Mouse (Mus musculus) liver, embryonic 16.5 days (tissue): ENCODE results near the gene Nsd2. TPM values are rescaled to one million over a fixed set of nuclear protein-coding genes. Genes with fewer than 3 reads are reported as not detected.

Experiments used
- ATAC-seq: fragments of 200-750 bp; cut with Nextera tagmentation; 2 replicates; pipeline ENCODE4 v1.8.0; 2017; ENCODE audit warnings: low read depth, mild to moderate bottlenecking, moderate number of reproducible peaks, moderate library complexity
- H3K27ac ChIP-seq: fragments of 300-500 bp; sonication (generic); 2 replicates; pipeline ENCODE4 v1.5.1; 2014; ENCODE audit warnings: mild to moderate bottlenecking, low read length
- H3K27me3 ChIP-seq: fragments of 300-500 bp; sonication (generic); 2 replicates; pipeline ENCODE4 v1.6.1; 2014; ENCODE audit warnings: low read depth, low read length, mixed read lengths; ENCODE audit not compliant: control insufficient read depth, insufficient read depth
- H3K36me3 ChIP-seq: fragments of 300-500 bp; sonication (generic); 2 replicates; pipeline ENCODE4 v1.6.1; 2014; ENCODE audit warnings: mild to moderate bottlenecking; ENCODE audit not compliant: control insufficient read depth, insufficient read depth
- H3K4me1 ChIP-seq: fragments of 300-500 bp; sonication (generic); 2 replicates; pipeline ENCODE4 v1.6.1; 2014; ENCODE audit warnings: low read depth, low read length, mixed read lengths; ENCODE audit not compliant: control insufficient read depth
- H3K4me2 ChIP-seq: fragments of 300-500 bp; sonication (generic); 2 replicates; pipeline ENCODE4 v1.6.1; 2014; ENCODE audit warnings: low read depth, low read length, mixed read lengths
- H3K4me3 ChIP-seq: fragments of 300-500 bp; sonication (generic); 2 replicates; pipeline ENCODE4 v1.5.1; 2014; ENCODE audit warnings: low read depth, mild to moderate bottlenecking, low read length
- H3K9ac ChIP-seq: fragments of 300-500 bp; sonication (generic); 2 replicates; pipeline ENCODE4 v1.6.1; 2014; ENCODE audit warnings: low read depth, low read length
- H3K9me3 ChIP-seq: fragments of 300-500 bp; sonication (generic); replicated peaks from 2 replicates; pipeline ENCODE4 v1.6.1; 2016; ENCODE audit warnings: low read length; ENCODE audit not compliant: control insufficient read depth
- WGBS: fragments of 180-500 bp; shearing (Covaris S2); extraction: QIAGEN DNeasy Blood & Tissue Kit; methylation state at CpG from one replicate; pipeline ENCODE4 v1.1.7; 2014; ENCODE audit not compliant: insufficient replicate concordance; 5-methylcytosine and 5-hydroxymethylcytosine counted together
- polyA plus RNA-seq: library from polyadenylated mRNA; unstranded; fragments of >200 nt; fragmentation: Nextera tagmentation; extraction: Ambion mirVana; gene quantifications from 2 replicates; pipeline ENCODE4 v1.2.1, GENCODE M21; 2015

The Nsd2 gene
- polyA plus RNA-seq, 1 experiment from 2014 or later = 20.2 TPM

DNA sequence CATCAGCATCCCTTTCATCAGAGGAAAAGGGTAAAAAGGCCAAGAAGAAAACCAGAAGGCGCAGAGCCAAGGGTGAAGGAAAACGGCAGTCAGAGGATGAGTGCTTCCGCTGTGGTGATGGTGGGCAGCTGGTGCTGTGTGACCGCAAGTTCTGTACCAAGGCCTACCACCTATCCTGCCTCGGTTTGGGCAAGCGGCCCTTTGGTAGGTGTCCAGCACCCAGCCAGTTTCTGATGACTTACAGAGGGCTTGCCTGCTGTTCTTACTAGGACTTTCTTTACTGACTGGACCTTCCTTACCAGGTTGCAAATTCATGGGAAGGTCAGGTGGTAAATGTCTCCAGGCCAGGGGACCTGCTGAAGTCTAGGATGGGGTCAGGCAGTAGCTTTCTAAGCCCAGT is 72.9 kb downstream of the Nsd2 start:
- Histone ChIP-seq H3K36me3 (peaks cover 74% of the 10 kb centered on the region), H3K9ac (no peak overlapping the region), H3K27ac (no peak overlapping the region), H3K9me3 (no peaks in the 10 kb centered on the region), H3K4me2 (no peak overlapping the region), H3K4me3 (no peak overlapping the region), H3K4me1 (no peaks in the 10 kb centered on the region), H3K27me3 (no peaks in the 10 kb centered on the region)
- no peak for ATAC-seq
- WGBS = 91% methylated on average over 6 of the region's 6 CpGs

GRCm38 (mm10) chr5:33895116-33895515 is 74.6 kb downstream of the Nsd2 start:
- Histone ChIP-seq H3K4me3 (no peak overlapping the region), H3K4me1 (no peaks in the 10 kb centered on the region), H3K9me3 (no peaks in the 10 kb centered on the region), H3K36me3 (peaks cover 84% of the 10 kb centered on the region), H3K4me2 (no peak overlapping the region), H3K27ac (no peak overlapping the region), H3K9ac (no peak overlapping the region), H3K27me3 (no peaks in the 10 kb centered on the region)
- no peak for ATAC-seq
- WGBS = 88% methylated on average over 9 of the region's 9 CpGs

DNA sequence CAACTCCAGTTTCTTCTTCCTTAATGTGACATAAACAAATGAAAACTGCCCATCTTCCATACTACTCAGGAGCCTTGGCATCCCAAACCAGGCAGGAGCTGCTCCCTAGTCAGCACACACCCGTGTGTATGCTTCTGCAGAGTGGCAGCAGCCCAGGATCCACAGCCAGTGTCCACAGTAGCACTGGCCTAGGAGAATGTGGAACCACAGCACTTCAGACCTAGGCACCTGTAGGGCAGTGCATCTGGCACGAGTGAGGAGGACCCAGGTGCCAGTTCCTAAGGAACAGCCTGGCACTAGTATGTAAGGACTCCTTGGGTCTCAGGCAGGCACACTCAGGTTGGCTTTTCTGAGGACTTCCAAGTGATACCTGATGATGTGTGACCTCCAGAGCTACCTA is 76.6 kb downstream of the Nsd2 start:
- no peak overlapping the region for H3K9ac ChIP-seq
- no peaks in the 10 kb centered on the region for H3K27me3 ChIP-seq
- H3K36me3 ChIP-seq = peaks cover 85% of the 10 kb centered on the region
- no peak for ATAC-seq
- 77% methylated on average over 2 of the region's 2 CpGs for WGBS
- no peak overlapping the region for H3K4me3 ChIP-seq
- H3K4me1 ChIP-seq = no peaks in the 10 kb centered on the region
- no peak overlapping the region for H3K27ac ChIP-seq
- no peaks in the 10 kb centered on the region for H3K9me3 ChIP-seq
- no peak overlapping the region for H3K4me2 ChIP-seq

DNA sequence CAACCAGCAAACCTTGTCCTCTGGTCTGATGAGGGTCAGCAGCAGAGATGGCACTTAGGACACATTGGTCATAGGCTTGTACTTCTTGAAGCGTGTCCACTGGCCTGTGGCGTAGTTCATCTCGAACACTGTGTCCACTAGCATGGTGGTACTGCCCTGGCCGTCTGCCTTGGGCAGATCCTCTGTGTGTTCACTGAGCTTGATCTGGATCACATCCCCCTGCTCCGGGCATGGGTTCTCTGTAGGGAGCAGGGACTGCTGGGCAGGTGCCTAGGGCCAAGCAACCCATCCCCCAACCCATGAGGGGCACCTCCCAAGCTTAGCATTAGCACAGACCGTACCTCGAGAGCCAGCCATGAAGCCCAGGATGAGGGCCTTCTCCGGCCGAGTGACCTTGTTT is 78.1 kb downstream of the Nsd2 start:
- Histone ChIP-seq H3K27ac (no peak overlapping the region), H3K9ac (no peak overlapping the region), H3K9me3 (no peaks in the 10 kb centered on the region), H3K4me1 (no peaks in the 10 kb centered on the region), H3K36me3 (peaks cover 73% of the 10 kb centered on the region), H3K4me3 (no peak overlapping the region), H3K27me3 (no peaks in the 10 kb centered on the region), H3K4me2 (no peak overlapping the region)
- 77% methylated on average over 9 of the region's 9 CpGs for WGBS
- ATAC-seq = no peak

- no peak overlapping the region for H3K9ac ChIP-seq
- H3K4me1 ChIP-seq = no peaks in the 10 kb centered on the region
- H3K9me3 ChIP-seq = no peaks in the 10 kb centered on the region
- peaks cover 67% of the 10 kb centered on the region for H3K36me3 ChIP-seq
- H3K27ac ChIP-seq = no peak overlapping the region
- H3K4me3 ChIP-seq = no peak overlapping the region
- WGBS = 94% methylated on average over 3 of the region's 3 CpGs
- no peaks in the 10 kb centered on the region for H3K27me3 ChIP-seq
- no peak for ATAC-seq
- no peak overlapping the region for H3K4me2 ChIP-seq
Observed at GRCm38 (mm10) chr5:33899245-33899644, 78.7 kb downstream of the Nsd2 start.

DNA sequence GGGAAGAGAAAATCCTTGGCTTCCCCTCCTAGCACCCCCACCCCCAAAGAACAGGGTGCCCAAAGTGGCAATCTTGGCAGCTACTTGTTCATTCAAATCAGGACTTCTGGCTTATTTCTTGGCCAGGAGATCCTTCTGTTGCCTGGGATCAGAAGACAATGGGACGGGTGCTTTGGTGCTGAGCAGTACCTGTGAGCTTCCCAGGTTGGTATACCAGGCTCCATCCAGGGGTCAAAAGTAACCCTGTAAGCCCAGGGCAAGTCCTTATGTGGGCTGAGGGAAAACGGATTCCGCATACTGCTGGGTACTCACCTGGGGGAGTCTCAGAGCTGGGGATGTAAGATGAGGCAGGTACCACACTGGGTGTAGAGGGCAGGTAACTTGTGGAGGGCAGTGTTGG is 79.6 kb downstream of the Nsd2 start:
- Histone ChIP-seq H3K27me3 (no peaks in the 10 kb centered on the region), H3K4me1 (no peaks in the 10 kb centered on the region), H3K4me2 (no peak overlapping the region), H3K9ac (no peak overlapping the region), H3K4me3 (no peak overlapping the region), H3K27ac (no peak overlapping the region), H3K9me3 (no peaks in the 10 kb centered on the region), H3K36me3 (peaks cover 58% of the 10 kb centered on the region)
- 88% methylated on average over 3 of the region's 3 CpGs for WGBS
- no peak for ATAC-seq

DNA sequence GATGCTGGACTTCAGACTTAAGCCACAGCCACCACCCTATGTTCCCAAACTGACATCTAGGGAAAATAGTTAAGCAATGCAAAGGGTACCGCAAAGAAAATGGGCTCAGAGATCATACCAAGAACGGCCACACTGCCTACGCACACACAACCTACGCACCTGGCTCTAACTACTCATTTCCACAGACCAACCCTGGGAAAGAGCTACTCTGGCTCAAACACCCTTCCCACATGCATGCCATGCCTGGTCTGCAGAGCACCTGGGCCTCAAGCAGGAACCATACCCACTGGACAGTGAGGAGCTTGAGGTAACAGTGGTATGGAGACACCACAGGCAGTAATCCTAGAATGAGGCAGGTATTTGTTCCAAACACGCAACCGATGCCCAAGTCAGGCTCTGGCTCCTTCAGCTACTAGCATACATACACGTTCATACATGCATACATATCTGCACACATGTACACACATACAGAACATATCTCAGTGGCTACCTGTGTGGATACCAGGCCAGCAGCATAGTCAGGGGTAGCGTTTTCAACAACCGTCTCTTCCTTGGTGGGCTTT is 80.3 kb downstream of the Nsd2 start:
- no peaks in the 10 kb centered on the region for H3K27me3 ChIP-seq
- H3K36me3 ChIP-seq = peaks cover 53% of the 10 kb centered on the region
- H3K9ac ChIP-seq = no peak overlapping the region
- no peak overlapping the region for H3K27ac ChIP-seq
- H3K4me3 ChIP-seq = no peak overlapping the region
- WGBS = 85% methylated on average over 9 of the region's 9 CpGs
- no peak for ATAC-seq
- H3K4me1 ChIP-seq = no peaks in the 10 kb centered on the region
- H3K9me3 ChIP-seq = no peaks in the 10 kb centered on the region
- H3K4me2 ChIP-seq = no peak overlapping the region

- H3K27ac ChIP-seq = no peak overlapping the region
- ATAC-seq = no peak
- 77% methylated on average over 3 of the region's 3 CpGs for WGBS
- H3K4me3 ChIP-seq = no peak overlapping the region
- no peaks in the 10 kb centered on the region for H3K27me3 ChIP-seq
- H3K4me1 ChIP-seq = no peaks in the 10 kb centered on the region
- no peak overlapping the region for H3K4me2 ChIP-seq
- H3K9me3 ChIP-seq = no peaks in the 10 kb centered on the region
- H3K9ac ChIP-seq = no peak overlapping the region
- H3K36me3 ChIP-seq = peaks cover 48% of the 10 kb centered on the region
Observed at GRCm38 (mm10) chr5:33901278-33901677, 80.8 kb downstream of the Nsd2 start.

- Histone ChIP-seq H3K27ac (no peak overlapping the region), H3K4me3 (no peak overlapping the region), H3K9ac (no peak overlapping the region), H3K4me1 (no peaks in the 10 kb centered on the region), H3K9me3 (no peaks in the 10 kb centered on the region), H3K27me3 (no peaks in the 10 kb centered on the region), H3K4me2 (no peak overlapping the region), H3K36me3 (peaks cover 37% of the 10 kb centered on the region)
- 82% methylated on average over 2 of the region's 2 CpGs for WGBS
- no peak for ATAC-seq
Observed at GRCm38 (mm10) chr5:33902696-33903095, 82.2 kb downstream of the Nsd2 start.
